Mouse (Mus musculus): Measurements from ENCODE around the gene P3h1. TPM values are rescaled to one million over a fixed set of nuclear protein-coding genes. Genes with fewer than 3 reads are reported as not detected.
A peak's percentile ranks its signal among the peaks of the same experiment; 100 is the strongest.

P3h1 gene
- 25.8 and 30.0 TPM in 2 replicates for polyA plus RNA-seq (2011; ENCODE audit: insufficient read depth, insufficient read length, low read depth, missing spikeins)

GRCm38 (mm10) chr4:119232410-119233255, at the start of gene P3h1, which contains the start of gene AU022252:
Gene P3h1, plus strand, starts transcription at chr4:119232915.
Gene AU022252, minus strand, starts transcription at chr4:119232712.
- H3K27me3 ChIP-seq (ENCODE audit: control insufficient read depth, insufficient read depth, low read length, poor library complexity, severe bottlenecking) = no peaks in the 10 kb centered on the region
- no peaks in the 10 kb centered on the region for H3K4me1 ChIP-seq (ENCODE audit: control insufficient read depth, insufficient read depth, low read length)
- TF ChIP-seq CTCF (IDR thresholded peaks at IDR 0.05; ENCODE audit: low read depth, low read length) = no peak
- TF ChIP-seq POLR2A (IDR thresholded peaks at IDR 0.05; ENCODE audit: insufficient read depth, low read length) = no peak
- no peak for TF ChIP-seq EP300 (IDR thresholded peaks at IDR 0.05; ENCODE audit: insufficient read depth, low read depth, low read length)
- H3K4me3 ChIP-seq (ENCODE audit: low read depth, low read length) = peak within 1 kb of the TSS; percentile 73
- no peaks in the 10 kb centered on the region for H3K9me3 ChIP-seq (replicated peaks; ENCODE audit: control insufficient read depth, insufficient read depth, low read length, poor library complexity, severe bottlenecking)
- H3K27ac ChIP-seq (ENCODE audit: insufficient read depth, low read length) = no peak within 1 kb of the TSS
- no peaks in the 10 kb centered on the region for H3K36me3 ChIP-seq (ENCODE audit: control insufficient read depth, insufficient read depth, low read length, poor library complexity, severe bottlenecking)
- peak within 1 kb of the TSS; percentile 65 for H3K9ac ChIP-seq (ENCODE audit: low read depth, poor library complexity, severe bottlenecking)

- H3K36me3 ChIP-seq (ENCODE audit: control insufficient read depth, insufficient read depth, low read length, poor library complexity, severe bottlenecking) = no peaks in the 10 kb centered on the region
- no peak overlapping the region for H3K4me3 ChIP-seq (ENCODE audit: low read depth, low read length)
- no peaks in the 10 kb centered on the region for H3K27me3 ChIP-seq (ENCODE audit: control insufficient read depth, insufficient read depth, low read length, poor library complexity, severe bottlenecking)
- no peak for TF ChIP-seq CTCF (IDR thresholded peaks at IDR 0.05; ENCODE audit: low read depth, low read length)
- TF ChIP-seq POLR2A (IDR thresholded peaks at IDR 0.05; ENCODE audit: insufficient read depth, low read length) = no peak
- no peak for TF ChIP-seq EP300 (IDR thresholded peaks at IDR 0.05; ENCODE audit: insufficient read depth, low read depth, low read length)
- no peaks in the 10 kb centered on the region for H3K4me1 ChIP-seq (ENCODE audit: control insufficient read depth, insufficient read depth, low read length)
- H3K9ac ChIP-seq (ENCODE audit: low read depth, poor library complexity, severe bottlenecking) = no peak overlapping the region
- H3K27ac ChIP-seq (ENCODE audit: insufficient read depth, low read length) = no peak overlapping the region
- no peaks in the 10 kb centered on the region for H3K9me3 ChIP-seq (replicated peaks; ENCODE audit: control insufficient read depth, insufficient read depth, low read length, poor library complexity, severe bottlenecking)
Measured at GRCm38 (mm10) chr4:119183525-119183924, 49.2 kb upstream of the P3h1 start.

- Histone ChIP-seq H3K27ac (ENCODE audit: insufficient read depth, low read length) (no peak overlapping the region), H3K9me3 (replicated peaks; ENCODE audit: control insufficient read depth, insufficient read depth, low read length, poor library complexity, severe bottlenecking) (no peaks in the 10 kb centered on the region), H3K27me3 (ENCODE audit: control insufficient read depth, insufficient read depth, low read length, poor library complexity, severe bottlenecking) (no peaks in the 10 kb centered on the region), H3K9ac (ENCODE audit: low read depth, poor library complexity, severe bottlenecking) (no peak overlapping the region), H3K4me3 (ENCODE audit: low read depth, low read length) (no peak overlapping the region), H3K36me3 (ENCODE audit: control insufficient read depth, insufficient read depth, low read length, poor library complexity, severe bottlenecking) (no peaks in the 10 kb centered on the region), H3K4me1 (ENCODE audit: control insufficient read depth, insufficient read depth, low read length) (no peaks in the 10 kb centered on the region)
- TF ChIP-seq CTCF (IDR thresholded peaks at IDR 0.05; ENCODE audit: low read depth, low read length) = no peak
- no peak for TF ChIP-seq EP300 (IDR thresholded peaks at IDR 0.05; ENCODE audit: insufficient read depth, low read depth, low read length)
- no peak for TF ChIP-seq POLR2A (IDR thresholded peaks at IDR 0.05; ENCODE audit: insufficient read depth, low read length)
Measured at GRCm38 (mm10) chr4:119185771-119186170, 46.9 kb upstream of the P3h1 start.

- Histone ChIP-seq H3K4me1 (ENCODE audit: control insufficient read depth, insufficient read depth, low read length) (no peaks in the 10 kb centered on the region), H3K27ac (ENCODE audit: insufficient read depth, low read length) (no peak overlapping the region), H3K9ac (ENCODE audit: low read depth, poor library complexity, severe bottlenecking) (no peak overlapping the region), H3K27me3 (ENCODE audit: control insufficient read depth, insufficient read depth, low read length, poor library complexity, severe bottlenecking) (no peaks in the 10 kb centered on the region), H3K4me3 (ENCODE audit: low read depth, low read length) (no peak overlapping the region), H3K9me3 (replicated peaks; ENCODE audit: control insufficient read depth, insufficient read depth, low read length, poor library complexity, severe bottlenecking) (no peaks in the 10 kb centered on the region), H3K36me3 (ENCODE audit: control insufficient read depth, insufficient read depth, low read length, poor library complexity, severe bottlenecking) (no peaks in the 10 kb centered on the region)
- TF ChIP-seq EP300 (IDR thresholded peaks at IDR 0.05; ENCODE audit: insufficient read depth, low read depth, low read length) (no peak), CTCF (IDR thresholded peaks at IDR 0.05; ENCODE audit: low read depth, low read length) (peak; percentile 33)
Measured at GRCm38 (mm10) chr4:119188060-119188785, 44.5 kb upstream of the P3h1 start.

- no peaks in the 10 kb centered on the region for H3K9me3 ChIP-seq (replicated peaks; ENCODE audit: control insufficient read depth, insufficient read depth, low read length, poor library complexity, severe bottlenecking)
- H3K4me1 ChIP-seq (ENCODE audit: control insufficient read depth, insufficient read depth, low read length) = no peaks in the 10 kb centered on the region
- no peak overlapping the region for H3K9ac ChIP-seq (ENCODE audit: low read depth, poor library complexity, severe bottlenecking)
- no peaks in the 10 kb centered on the region for H3K36me3 ChIP-seq (ENCODE audit: control insufficient read depth, insufficient read depth, low read length, poor library complexity, severe bottlenecking)
- no peaks in the 10 kb centered on the region for H3K27me3 ChIP-seq (ENCODE audit: control insufficient read depth, insufficient read depth, low read length, poor library complexity, severe bottlenecking)
- no peak overlapping the region for H3K4me3 ChIP-seq (ENCODE audit: low read depth, low read length)
- TF ChIP-seq POLR2A (IDR thresholded peaks at IDR 0.05; ENCODE audit: insufficient read depth, low read length) = no peak
- H3K27ac ChIP-seq (ENCODE audit: insufficient read depth, low read length) = no peak overlapping the region
Measured at GRCm38 (mm10) chr4:119189392-119189791, 43.3 kb upstream of the P3h1 start.

- H3K4me1 ChIP-seq (ENCODE audit: control insufficient read depth, insufficient read depth, low read length) = no peaks in the 10 kb centered on the region
- no peaks in the 10 kb centered on the region for H3K36me3 ChIP-seq (ENCODE audit: control insufficient read depth, insufficient read depth, low read length, poor library complexity, severe bottlenecking)
- TF ChIP-seq CTCF (IDR thresholded peaks at IDR 0.05; ENCODE audit: low read depth, low read length) (no peak), EP300 (IDR thresholded peaks at IDR 0.05; ENCODE audit: insufficient read depth, low read depth, low read length) (no peak), POLR2A (IDR thresholded peaks at IDR 0.05; ENCODE audit: insufficient read depth, low read length) (no peak)
- H3K9ac ChIP-seq (ENCODE audit: low read depth, poor library complexity, severe bottlenecking) = no peak within 1 kb of the TSS
- no peaks in the 10 kb centered on the region for H3K27me3 ChIP-seq (ENCODE audit: control insufficient read depth, insufficient read depth, low read length, poor library complexity, severe bottlenecking)
- H3K9me3 ChIP-seq (replicated peaks; ENCODE audit: control insufficient read depth, insufficient read depth, low read length, poor library complexity, severe bottlenecking) = no peaks in the 10 kb centered on the region
- no peak within 1 kb of the TSS for H3K4me3 ChIP-seq (ENCODE audit: low read depth, low read length)
- H3K27ac ChIP-seq (ENCODE audit: insufficient read depth, low read length) = no peak within 1 kb of the TSS
Measured at GRCm38 (mm10) chr4:119189864-119190263, 42.9 kb upstream of the P3h1 start, which contains the start of gene Ermap. Gene Ermap, minus strand, starts transcription at chr4:119190011.

All from ES-Bruce4 (cell line).